Comparison of ENCODE assay signal across 8 mouse cellular contexts in genomic region chr2:61402588-61403487, GRCm38 (mm10).
A peak's percentile ranks its signal among the peaks of the same experiment; 100 is the strongest.
DNase-seq lines count a peak whose midpoint lies in the region; ATAC-seq and TF ChIP-seq lines count a peak whose summit lies in the region.

No protein-coding gene starts in this region.

- ATAC-seq in heart, embryonic 14.5 days (ENCODE audit: insufficient number of reproducible peaks, insufficient read depth, low FRiP score, low read depth), result no peak
- ATAC-seq in liver, embryonic 14.5 days (ENCODE audit: insufficient read depth), result no peak

- TF ChIP-seq POLR2A in heart, adult 2 months (IDR thresholded peaks at IDR 0.05; ENCODE audit: insufficient read depth, low read depth, low read length), result no peak

- peak overlapping the region; percentile 59; the same call in 1 of the 2 replicates for H3K9ac ChIP-seq in heart, adult 2 months (ENCODE audit: low read depth, low read length)
- peak overlapping the region; percentile 60 for H3K9ac ChIP-seq in heart, embryonic 14.5 days (ENCODE audit: low read length)
- H3K9ac ChIP-seq in liver, embryonic 14.5 days (replicated peaks), result no peak overlapping the region; the same call in 1 of the 2 replicates

- H3K4me1 ChIP-seq in heart, adult 2 months (ENCODE audit: control insufficient read depth, insufficient read depth, low read length), result peaks cover 4% of the 10 kb centered on the region
- peaks cover 4 to 24% of the 10 kb centered on the region in 2 experiments for H3K4me1 ChIP-seq in heart, embryonic 14.5 days (ENCODE audit: control insufficient read depth in 2 of 2, insufficient read depth in 2 of 2, low read length in 2 of 2)
- H3K4me1 ChIP-seq in liver, embryonic 14.5 days (replicated peaks; ENCODE audit: control insufficient read depth in 2 of 2, insufficient read depth in 2 of 2, low read length in 1 of 2), result peaks cover 0 to 8% of the 10 kb centered on the region in 2 experiments; a peak in 3 of 4 replicates

- no peaks in the 10 kb centered on the region for H3K9me3 ChIP-seq in heart, embryonic 14.5 days (ENCODE audit: control insufficient read depth, low read length)
- H3K9me3 ChIP-seq in liver, embryonic 14.5 days (ENCODE audit: control insufficient read depth, low read length), result no peaks in the 10 kb centered on the region

- H3K36me3 ChIP-seq in heart, adult 2 months (ENCODE audit: control insufficient read depth, insufficient read depth, low read length), result peaks cover 1% of the 10 kb centered on the region; the same call in 1 of the 2 replicates
- H3K36me3 ChIP-seq in heart, embryonic 14.5 days (ENCODE audit: control insufficient read depth, insufficient read depth, low read length), result no peaks in the 10 kb centered on the region
- no peaks in the 10 kb centered on the region for H3K36me3 ChIP-seq in liver, embryonic 14.5 days (replicated peaks; ENCODE audit: control insufficient read depth, insufficient read depth, low read depth)

- peak overlapping the region; percentile 45 for H3K4me3 ChIP-seq in heart, adult 2 months
- H3K4me3 ChIP-seq in heart, embryonic 14.5 days (ENCODE audit: control insufficient read depth in 1 of 2, insufficient read depth in 1 of 2, low read depth in 1 of 2, low read length in 2 of 2), result peak overlapping the region; percentile 30 to 44
- peak overlapping the region in 1 of 2 experiments; percentile 30; a peak in 2 of 4 replicates for H3K4me3 ChIP-seq in liver, embryonic 14.5 days (ENCODE audit: insufficient read depth in 1 of 2, low read depth in 2 of 2, low read length in 2 of 2)

- TF ChIP-seq EP300 in heart, adult 2 months (IDR thresholded peaks at IDR 0.05; ENCODE audit: insufficient read depth, low read depth, low read length), result no peak
- no peak for TF ChIP-seq EP300 in liver, embryonic 14.5 days (IDR thresholded peaks at IDR 0.05; ENCODE audit: low read depth)

- WGBS in heart, adult 2 months, result 8% methylated on average over 15 of the region's 15 CpGs
- 8% methylated on average over 15 of the region's 15 CpGs for WGBS in heart, embryonic 14.5 days
- 9% methylated on average over 15 of the region's 15 CpGs for WGBS in liver, embryonic 14.5 days (ENCODE audit: insufficient replicate concordance)

- DNase-seq in heart, adult 2 months, result peak in 1 of 2 experiments; percentile 24
- no peak for DNase-seq in heart, postnatal 25 days (ENCODE audit: low spot score)
- peak; percentile 66 for DNase-seq in ZHBTc4 (ENCODE audit: low read depth, low spot score)
- DNase-seq in liver, embryonic 14.5 days (ENCODE audit: low read depth in 3 of 3, low spot score in 3 of 3), result no peak
- DNase-seq in yolk sac, embryonic 10.5 days (ENCODE audit: low spot score), result no peak
- DNase-seq in urinary bladder, postnatal 10 days (ENCODE audit: low spot score), result no peak
- no peak for DNase-seq in right cerebral cortex, postnatal 25 days

- intact Hi-C loops in heart, adult 2 months (cut with DNase I), result loop anchor here (2.0 to 10.0 kb wide), 9 partner anchors 49 to 1188 kb away; partner anchors contain the start of gene Rbms1
- intact Hi-C loops in heart, postnatal 25 days (cut with DNase I), result loop anchor here (2.0 to 5.0 kb wide), 6 partner anchors 49 to 682 kb away; partner anchors contain the start of gene Rbms1

- peak overlapping the region; percentile 80 for H3K4me2 ChIP-seq in heart, embryonic 14.5 days (ENCODE audit: low read length)
- peak overlapping the region; percentile 67 for H3K4me2 ChIP-seq in liver, embryonic 14.5 days (ENCODE audit: low read depth)

- no peaks in the 10 kb centered on the region for H3K27me3 ChIP-seq in heart, adult 2 months (ENCODE audit: control insufficient read depth, insufficient read depth, low read length)
- no peaks in the 10 kb centered on the region for H3K27me3 ChIP-seq in heart, embryonic 14.5 days (ENCODE audit: control insufficient read depth, insufficient read depth, low read length)
- no peaks in the 10 kb centered on the region for H3K27me3 ChIP-seq in liver, embryonic 14.5 days (ENCODE audit: control insufficient read depth, insufficient read depth, low read length)

- peak overlapping the region; percentile 91 for H3K27ac ChIP-seq in heart, adult 2 months
- H3K27ac ChIP-seq in heart, embryonic 14.5 days (replicated peaks in 1 of 2; ENCODE audit: control insufficient read depth in 1 of 2, insufficient read depth in 1 of 2, low read depth in 2 of 2, low read length in 2 of 2), result 0 out of 4 replicates have a peak overlapping the region, but pooled peaks of 1 of the 2 experiments have one; percentile 35
- H3K27ac ChIP-seq in liver, embryonic 14.5 days, result no peak overlapping the region

- no peak for TF ChIP-seq CTCF in heart, adult 2 months (IDR thresholded peaks at IDR 0.05)
- TF ChIP-seq CTCF in liver, embryonic 14.5 days (IDR thresholded peaks at IDR 0.05; ENCODE audit: low read depth), result no peak

- no peaks in the 10 kb centered on the region for H3K79me2 ChIP-seq in heart, adult 2 months (replicated peaks; ENCODE audit: control insufficient read depth, insufficient read depth, low read length)
